Mouse (Mus musculus): ENCODE measurements around the gene Ambra1.

Gene Ambra1

GRCm38 (mm10) chr2:91921790-91922570 is 192.0 kb downstream of the Ambra1 start:
- peak; percentile 73 for DNase-seq

GRCm38 (mm10) chr2:91922586-91923414 is 192.9 kb downstream of the Ambra1 start:
- no peak for DNase-seq

GRCm38 (mm10) chr2:91923415-91924337 is 193.7 kb downstream of the Ambra1 start:
- peak; percentile 63 for DNase-seq

- peak; percentile 8 for DNase-seq
Measured at GRCm38 (mm10) chr2:91924726-91925125, 194.8 kb downstream of the Ambra1 start.

- DNase-seq: peak; percentile 66
Measured at GRCm38 (mm10) chr2:91925442-91925841, 195.5 kb downstream of the Ambra1 start.

GRCm38 (mm10) chr2:91926949-91927348 is 197.0 kb downstream of the Ambra1 start, which contains the start of gene Chrm4:
TSS of gene Chrm4 (plus strand) at chr2:91927249.
- no peak for DNase-seq

- peak; percentile 79 for DNase-seq
Measured at GRCm38 (mm10) chr2:91927826-91928533, 198.0 kb downstream of the Ambra1 start.

GRCm38 (mm10) chr2:91928534-91929350 is 198.8 kb downstream of the Ambra1 start:
- no peak for DNase-seq

GRCm38 (mm10) chr2:91929455-91929854 is 199.5 kb downstream of the Ambra1 start:
- DNase-seq: no peak

- no peak for DNase-seq
Measured at GRCm38 (mm10) chr2:91929936-91930335, 200.0 kb downstream of the Ambra1 start.

GRCm38 (mm10) chr2:91930761-91931291 is 200.9 kb downstream of the Ambra1 start:
- no peak for DNase-seq

- DNase-seq: no peak
Measured at GRCm38 (mm10) chr2:91931328-91932159, 201.6 kb downstream of the Ambra1 start.

GRCm38 (mm10) chr2:91932160-91932711 is 202.3 kb downstream of the Ambra1 start, which contains the start of gene Mdk:
TSS of gene Mdk (minus strand) at chr2:91932297.
- DNase-seq: no peak

- no peak for DNase-seq
Measured at GRCm38 (mm10) chr2:91932737-91933350, 202.9 kb downstream of the Ambra1 start.

- no peak for DNase-seq
Measured at GRCm38 (mm10) chr2:91933471-91933870, 203.5 kb downstream of the Ambra1 start.

- no peak for DNase-seq
Measured at GRCm38 (mm10) chr2:91934016-91934415, 204.1 kb downstream of the Ambra1 start.

- no peak for DNase-seq
Measured at GRCm38 (mm10) chr2:91934826-91935525, 205.0 kb downstream of the Ambra1 start.

GRCm38 (mm10) chr2:91936154-91936553 is 206.2 kb downstream of the Ambra1 start:
- DNase-seq: no peak

All from layer of hippocampus, adult 9-11 months (tissue).